Mouse (Mus musculus): ENCODE measurements around the gene Traf5. TPM values are rescaled to one million over a fixed set of nuclear protein-coding genes. Genes with fewer than 3 reads are reported as not detected.

Traf5 gene
- polyA plus RNA-seq, 1 experiment from 2014 or later = 4.2 TPM

GRCm38 (mm10) chr1:192107352-192107751 is 15.0 kb upstream of the Traf5 start:
- no peaks in the 10 kb centered on the region for H3K27me3 ChIP-seq
- no peaks in the 10 kb centered on the region for H3K4me1 ChIP-seq
- no peaks in the 10 kb centered on the region for H3K9me3 ChIP-seq
- H3K9ac ChIP-seq (replicated peaks) = no peak overlapping the region
- 19% methylated on average over 2 of the region's 2 CpGs for WGBS
- no peak overlapping the region for H3K4me2 ChIP-seq (replicated peaks)
- H3K27ac ChIP-seq (replicated peaks) = no peak overlapping the region
- H3K4me3 ChIP-seq = no peak overlapping the region
- H3K36me3 ChIP-seq = peaks cover 32% of the 10 kb centered on the region
- 0 out of 2 replicates have a peak, but pooled peaks have one; percentile 63 for ATAC-seq (ENCODE audit: low FRiP score, low read depth)

- H3K9ac ChIP-seq (replicated peaks) = no peak overlapping the region
- no peaks in the 10 kb centered on the region for H3K27me3 ChIP-seq
- WGBS = 89% methylated on average over 4 of the region's 4 CpGs
- no peaks in the 10 kb centered on the region for H3K4me1 ChIP-seq
- H3K4me2 ChIP-seq (replicated peaks) = no peak overlapping the region
- H3K27ac ChIP-seq (replicated peaks) = no peak overlapping the region
- no peak for ATAC-seq (ENCODE audit: low FRiP score, low read depth)
- H3K9me3 ChIP-seq = no peaks in the 10 kb centered on the region
- H3K4me3 ChIP-seq = no peak overlapping the region
- H3K36me3 ChIP-seq = peaks cover 19% of the 10 kb centered on the region
These were observed 13.6 kb upstream of the Traf5 start for GRCm38 (mm10) chr1:192105902-192106389.

GRCm38 (mm10) chr1:192104021-192104420 is 11.7 kb upstream of the Traf5 start:
- H3K27me3 ChIP-seq = no peaks in the 10 kb centered on the region
- no peak overlapping the region for H3K4me3 ChIP-seq
- WGBS = 97% methylated on average over 9 of the region's 9 CpGs
- no peaks in the 10 kb centered on the region for H3K4me1 ChIP-seq
- H3K27ac ChIP-seq (replicated peaks) = no peak overlapping the region
- ATAC-seq (ENCODE audit: low FRiP score, low read depth) = no peak
- H3K36me3 ChIP-seq = peaks cover 15% of the 10 kb centered on the region
- H3K4me2 ChIP-seq (replicated peaks) = no peak overlapping the region
- no peak overlapping the region for H3K9ac ChIP-seq (replicated peaks)
- H3K9me3 ChIP-seq = no peaks in the 10 kb centered on the region

- WGBS = 82% methylated on average over 6 of the region's 6 CpGs
- H3K4me3 ChIP-seq = no peak overlapping the region
- no peaks in the 10 kb centered on the region for H3K4me1 ChIP-seq
- H3K27me3 ChIP-seq = no peaks in the 10 kb centered on the region
- H3K4me2 ChIP-seq (replicated peaks) = no peak overlapping the region
- no peak overlapping the region for H3K9ac ChIP-seq (replicated peaks)
- H3K9me3 ChIP-seq = no peaks in the 10 kb centered on the region
- no peak for ATAC-seq (ENCODE audit: low FRiP score, low read depth)
- H3K36me3 ChIP-seq = peaks cover 13% of the 10 kb centered on the region
- no peak overlapping the region for H3K27ac ChIP-seq (replicated peaks)
These were observed 10.8 kb upstream of the Traf5 start for GRCm38 (mm10) chr1:192103176-192103575.

GRCm38 (mm10) chr1:192101359-192101758 is 9.0 kb upstream of the Traf5 start:
- Histone ChIP-seq H3K27me3 (no peaks in the 10 kb centered on the region), H3K36me3 (peaks cover 11% of the 10 kb centered on the region), H3K4me1 (no peaks in the 10 kb centered on the region), H3K27ac (replicated peaks) (no peak overlapping the region), H3K4me3 (no peak overlapping the region), H3K9me3 (no peaks in the 10 kb centered on the region), H3K4me2 (replicated peaks) (no peak overlapping the region), H3K9ac (replicated peaks) (no peak overlapping the region)
- no peak for ATAC-seq (ENCODE audit: low FRiP score, low read depth)
- WGBS = 85% methylated on average over 8 of the region's 8 CpGs

- Histone ChIP-seq H3K4me2 (replicated peaks) (no peak overlapping the region), H3K9ac (replicated peaks) (no peak overlapping the region), H3K36me3 (peaks cover 11% of the 10 kb centered on the region), H3K27ac (replicated peaks) (no peak overlapping the region), H3K9me3 (no peaks in the 10 kb centered on the region), H3K4me1 (no peaks in the 10 kb centered on the region), H3K4me3 (no peak overlapping the region), H3K27me3 (no peaks in the 10 kb centered on the region)
- 97% methylated on average over 11 of the region's 11 CpGs for WGBS
- no peak for ATAC-seq (ENCODE audit: low FRiP score, low read depth)
These were observed 8.4 kb upstream of the Traf5 start for GRCm38 (mm10) chr1:192100742-192101141.

- Histone ChIP-seq H3K4me3 (no peak overlapping the region), H3K9ac (replicated peaks) (no peak overlapping the region), H3K27me3 (peaks cover 17% of the 10 kb centered on the region), H3K4me2 (replicated peaks) (no peak overlapping the region), H3K9me3 (no peaks in the 10 kb centered on the region), H3K27ac (replicated peaks) (no peak overlapping the region), H3K4me1 (peaks cover 7% of the 10 kb centered on the region; the same call in 1 of the 2 replicates), H3K36me3 (peaks cover 2% of the 10 kb centered on the region)
- 94% methylated on average over 5 of the region's 5 CpGs for WGBS
- no peak for ATAC-seq (ENCODE audit: low FRiP score, low read depth)
These were observed 3.3 kb upstream of the Traf5 start for GRCm38 (mm10) chr1:192095626-192096025.

GRCm38 (mm10) chr1:192094451-192095170 is 2.3 kb upstream of the Traf5 start:
- H3K4me3 ChIP-seq = no peak overlapping the region
- no peak overlapping the region for H3K9ac ChIP-seq (replicated peaks)
- no peak overlapping the region for H3K4me2 ChIP-seq (replicated peaks)
- no peaks in the 10 kb centered on the region for H3K9me3 ChIP-seq
- peaks cover 7% of the 10 kb centered on the region; the same call in 1 of the 2 replicates for H3K4me1 ChIP-seq
- H3K36me3 ChIP-seq = no peaks in the 10 kb centered on the region
- peaks cover 27% of the 10 kb centered on the region for H3K27me3 ChIP-seq
- ATAC-seq (ENCODE audit: low FRiP score, low read depth) = no peak
- WGBS = 60% methylated on average over 13 of the region's 13 CpGs
- no peak overlapping the region for H3K27ac ChIP-seq (replicated peaks)

GRCm38 (mm10) chr1:192092879-192093660 is 711 bp upstream of the Traf5 start:
- no peaks in the 10 kb centered on the region for H3K9me3 ChIP-seq
- peaks cover 34% of the 10 kb centered on the region for H3K27me3 ChIP-seq
- H3K36me3 ChIP-seq = no peaks in the 10 kb centered on the region
- H3K4me2 ChIP-seq (replicated peaks) = peak overlapping the region; percentile 87
- peaks cover 7% of the 10 kb centered on the region; the same call in 1 of the 2 replicates for H3K4me1 ChIP-seq
- peak overlapping the region; percentile 55 for H3K4me3 ChIP-seq
- 30% methylated on average over 16 of the region's 16 CpGs for WGBS
- no peak overlapping the region for H3K27ac ChIP-seq (replicated peaks)
- ATAC-seq (ENCODE audit: low FRiP score, low read depth) = peak; percentile 81
- no peak overlapping the region; the same call in 1 of the 2 replicates for H3K9ac ChIP-seq (replicated peaks)

GRCm38 (mm10) chr1:192090689-192091567 is 1.4 kb downstream of the Traf5 start:
- no peaks in the 10 kb centered on the region for H3K36me3 ChIP-seq
- H3K27ac ChIP-seq (replicated peaks) = no peak overlapping the region
- H3K9me3 ChIP-seq = no peaks in the 10 kb centered on the region
- WGBS = 78% methylated on average over 11 of the region's 11 CpGs
- peaks cover 34% of the 10 kb centered on the region for H3K27me3 ChIP-seq
- no peak for ATAC-seq (ENCODE audit: low FRiP score, low read depth)
- peaks cover 7% of the 10 kb centered on the region; the same call in 1 of the 2 replicates for H3K4me1 ChIP-seq
- no peak overlapping the region for H3K4me3 ChIP-seq
- H3K9ac ChIP-seq (replicated peaks) = no peak overlapping the region
- no peak overlapping the region for H3K4me2 ChIP-seq (replicated peaks)

GRCm38 (mm10) chr1:192090281-192090680 is 2.1 kb downstream of the Traf5 start:
- H3K36me3 ChIP-seq = no peaks in the 10 kb centered on the region
- H3K27me3 ChIP-seq = peaks cover 34% of the 10 kb centered on the region
- H3K4me1 ChIP-seq = peaks cover 7% of the 10 kb centered on the region; the same call in 1 of the 2 replicates
- no peak overlapping the region for H3K4me2 ChIP-seq (replicated peaks)
- no peak overlapping the region for H3K9ac ChIP-seq (replicated peaks)
- no peak overlapping the region for H3K4me3 ChIP-seq
- 88% methylated on average over 3 of the region's 3 CpGs for WGBS
- no peaks in the 10 kb centered on the region for H3K9me3 ChIP-seq
- no peak overlapping the region for H3K27ac ChIP-seq (replicated peaks)
- ATAC-seq (ENCODE audit: low FRiP score, low read depth) = no peak

All from midbrain, embryonic 12.5 days (tissue).